Mouse (Mus musculus) midbrain, embryonic 12.5 days (tissue): ENCODE measurements around the gene Cpt1b. TPM values are rescaled to one million over a fixed set of nuclear protein-coding genes. Genes with fewer than 3 reads are reported as not detected.
"Not testable (repeated sequence)": the region's sequence is repeated elsewhere in the genome, so short reads cannot be mapped to it uniquely, and the experiment has no call there.

Source experiments
- ATAC-seq: fragments of 200-750 bp; cut with Nextera tagmentation; 2 replicates; pipeline ENCODE4 v1.8.0; 2017; ENCODE audit warnings: low read depth, moderate TSS enrichment, moderate library complexity; ENCODE audit not compliant: low FRiP score
- H3K27ac ChIP-seq: fragments of 300-500 bp; sonication (generic); replicated peaks from 2 replicates; pipeline ENCODE4 v1.5.1; 2016; ENCODE audit warnings: mild to moderate bottlenecking
- H3K27me3 ChIP-seq: fragments of 300-500 bp; sonication (generic); 2 replicates; pipeline ENCODE4 v1.6.1; 2016; ENCODE audit warnings: mild to moderate bottlenecking
- H3K36me3 ChIP-seq: fragments of 300-500 bp; sonication (generic); 2 replicates; pipeline ENCODE4 v1.6.1; 2016
- H3K4me1 ChIP-seq: fragments of 300-500 bp; sonication (generic); 2 replicates; pipeline ENCODE4 v1.6.1; 2016
- H3K4me2 ChIP-seq: fragments of 300-500 bp; sonication (generic); replicated peaks from 2 replicates; pipeline ENCODE4 v1.6.1; 2016; ENCODE audit warnings: mild to moderate bottlenecking, moderate library complexity
- H3K4me3 ChIP-seq: fragments of 300-500 bp; sonication (generic); 2 replicates; pipeline ENCODE4 v1.5.1; 2016; ENCODE audit warnings: mild to moderate bottlenecking
- H3K9ac ChIP-seq: fragments of 300-500 bp; sonication (generic); replicated peaks from 2 replicates; pipeline ENCODE4 v1.6.1; 2016; ENCODE audit warnings: mild to moderate bottlenecking, moderate library complexity
- H3K9me3 ChIP-seq: fragments of 300-500 bp; sonication (generic); 2 replicates; pipeline ENCODE4 v1.6.1; 2016; ENCODE audit warnings: mild to moderate bottlenecking
- WGBS: fragments of 180-500 bp; shearing (Covaris S2); methylation state at CpG from one replicate; pipeline ENCODE4 v1.1.7; 2016; 5-methylcytosine and 5-hydroxymethylcytosine counted together
- polyA plus RNA-seq: library from polyadenylated mRNA; unstranded; fragments of >200 nt; fragmentation: Nextera tagmentation; extraction: Ambion mirVana; gene quantifications from 2 replicates; pipeline ENCODE4 v1.2.1, GENCODE M21; 2016

Gene Cpt1b
- polyA plus RNA-seq, 1 experiment from 2014 or later, result 1.1 TPM

DNA sequence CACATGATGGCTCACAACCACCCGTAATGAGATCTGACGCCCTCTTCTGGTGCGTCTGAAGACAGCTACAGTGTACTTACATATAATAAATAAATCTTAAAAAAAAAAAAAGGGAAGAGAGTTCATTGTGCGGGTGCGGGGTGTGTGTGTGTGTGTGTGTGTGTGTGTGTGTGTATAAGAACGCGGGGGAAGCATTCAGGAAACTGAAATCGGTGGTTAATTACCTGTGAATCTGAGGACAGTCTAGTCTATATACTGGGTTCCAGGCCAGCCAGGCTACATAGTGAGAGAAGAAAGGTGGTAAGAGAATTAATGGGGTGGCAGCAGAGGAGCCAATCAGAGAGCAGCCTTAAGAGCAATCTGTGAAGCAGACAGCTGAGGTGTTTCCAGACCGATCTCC, 5.1 kb upstream of the Cpt1b start:
- H3K27ac ChIP-seq, H3K4me1 ChIP-seq, H3K4me3 ChIP-seq, H3K27me3 ChIP-seq, H3K4me2 ChIP-seq, H3K9ac ChIP-seq, ATAC-seq, H3K9me3 ChIP-seq: not testable (repeated sequence)
- 84% methylated on average over 9 of the region's 9 CpGs for WGBS
- peaks cover 23% of the 10 kb centered on the region for H3K36me3 ChIP-seq

- no peak for ATAC-seq
- Histone ChIP-seq H3K36me3 (peaks cover 27% of the 10 kb centered on the region), H3K4me1 (peaks cover 9% of the 10 kb centered on the region), H3K9me3 (no peaks in the 10 kb centered on the region), H3K9ac (peak overlapping the region; percentile 80; the same call in 1 of the 2 replicates), H3K27ac (peak overlapping the region; percentile 94), H3K27me3 (0 out of 2 replicates have a peak, but pooled peaks cover 10% of the 10 kb centered on the region), H3K4me3 (peak overlapping the region; percentile 67), H3K4me2 (peak overlapping the region; percentile 79)
- WGBS, result 49% methylated on average over 6 of the region's 6 CpGs
These were observed 4.7 kb upstream of the Cpt1b start for GRCm38 (mm10) chr15:89430341-89430740.

DNA sequence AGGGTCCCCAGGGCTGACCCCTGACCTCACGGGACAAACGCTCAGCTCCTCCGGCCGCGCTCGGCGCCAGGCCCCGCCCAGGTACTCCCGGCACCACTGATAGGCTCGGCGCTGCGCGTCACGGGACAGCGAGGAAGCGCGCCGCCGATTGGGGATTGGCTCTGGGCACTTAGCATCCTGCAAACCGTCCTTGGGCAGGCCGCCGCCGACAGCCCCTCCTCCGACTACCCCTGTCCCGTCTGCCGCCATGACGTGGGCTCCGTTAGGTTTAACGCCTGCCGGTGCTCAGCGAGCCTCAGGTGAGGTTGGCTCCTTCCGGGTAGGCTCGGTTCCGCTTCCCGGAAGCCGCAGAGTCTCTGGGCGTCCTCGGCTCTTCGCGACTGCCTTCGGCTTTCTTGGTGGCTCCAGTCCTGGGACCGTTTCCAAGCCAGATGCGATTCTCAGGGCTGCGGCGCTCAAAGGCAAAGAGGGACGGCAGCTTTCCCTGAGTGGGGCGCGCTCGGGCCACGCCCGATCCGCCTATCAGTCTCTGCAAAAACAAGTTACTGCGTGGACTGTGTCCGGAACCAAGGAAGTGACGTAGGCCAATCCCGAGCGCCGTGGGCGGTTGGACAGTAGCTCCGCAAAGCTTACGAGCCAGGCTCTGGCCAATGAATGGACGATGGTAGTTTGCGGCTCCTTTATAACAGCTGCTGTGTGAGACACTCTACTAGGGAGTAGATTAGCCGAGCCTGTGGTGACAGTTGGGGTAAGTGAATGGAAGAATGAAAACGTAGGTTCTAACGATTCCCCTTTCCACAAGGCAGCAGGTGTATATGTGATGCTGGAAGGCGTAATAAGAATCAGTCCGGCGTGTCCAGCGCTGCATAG, 3.9 kb upstream of the Cpt1b start, which contains the start of the genes C730034F03Rik, Gm44502 and Chkb:
Gene C730034F03Rik (plus strand): TSS at position 238 of the 870 bp plus-strand sequence.
Gene Gm44502 (minus strand): TSS at position 345 of the 870 bp plus-strand sequence.
Gene Chkb (minus strand): TSS at position 557 of the 870 bp plus-strand sequence.
- Histone ChIP-seq H3K9ac (peak within 1 kb of the TSS; percentile 80), H3K4me2 (peak within 1 kb of the TSS; percentile 79), H3K4me1 (peaks cover 9% of the 10 kb centered on the region), H3K9me3 (no peaks in the 10 kb centered on the region), H3K27me3 (0 out of 2 replicates have a peak, but pooled peaks cover 10% of the 10 kb centered on the region), H3K27ac (peak within 1 kb of the TSS; percentile 94), H3K4me3 (peak within 1 kb of the TSS; percentile 67), H3K36me3 (peaks cover 27% of the 10 kb centered on the region)
- ATAC-seq, result peak; percentile 95
- WGBS, result under 1% methylated on average over 70 of the region's 70 CpGs

DNA sequence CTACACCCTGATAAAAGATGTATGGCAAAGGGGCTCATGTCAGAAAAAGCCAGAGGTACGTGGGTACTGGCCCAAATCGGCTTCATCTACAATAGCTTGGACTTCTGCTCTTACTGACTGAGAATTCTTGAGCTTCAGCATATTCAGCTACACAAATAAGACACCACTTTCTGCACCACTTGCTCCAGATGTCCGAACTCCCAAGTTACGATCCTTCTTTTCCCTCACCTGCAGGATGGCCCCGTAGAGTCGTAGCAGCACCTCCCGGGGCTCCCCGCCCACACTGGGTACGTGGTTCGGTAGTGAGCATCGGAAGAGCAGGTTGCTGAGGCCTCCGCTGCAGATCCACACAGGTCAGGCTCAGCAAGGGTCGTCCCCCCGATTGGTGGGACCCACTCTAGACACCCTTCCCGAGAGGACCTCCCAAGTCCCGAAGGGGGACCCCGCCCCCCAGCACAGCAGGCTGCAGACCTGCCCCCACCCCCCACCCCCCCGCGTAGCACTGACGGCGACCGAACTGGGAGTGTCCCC, 3.2 kb upstream of the Cpt1b start:
- Histone ChIP-seq H3K27me3 (0 out of 2 replicates have a peak, but pooled peaks cover 10% of the 10 kb centered on the region), H3K9ac (peak overlapping the region; percentile 80)
- WGBS, result 5% methylated on average over 21 of the region's 22 CpGs

DNA sequence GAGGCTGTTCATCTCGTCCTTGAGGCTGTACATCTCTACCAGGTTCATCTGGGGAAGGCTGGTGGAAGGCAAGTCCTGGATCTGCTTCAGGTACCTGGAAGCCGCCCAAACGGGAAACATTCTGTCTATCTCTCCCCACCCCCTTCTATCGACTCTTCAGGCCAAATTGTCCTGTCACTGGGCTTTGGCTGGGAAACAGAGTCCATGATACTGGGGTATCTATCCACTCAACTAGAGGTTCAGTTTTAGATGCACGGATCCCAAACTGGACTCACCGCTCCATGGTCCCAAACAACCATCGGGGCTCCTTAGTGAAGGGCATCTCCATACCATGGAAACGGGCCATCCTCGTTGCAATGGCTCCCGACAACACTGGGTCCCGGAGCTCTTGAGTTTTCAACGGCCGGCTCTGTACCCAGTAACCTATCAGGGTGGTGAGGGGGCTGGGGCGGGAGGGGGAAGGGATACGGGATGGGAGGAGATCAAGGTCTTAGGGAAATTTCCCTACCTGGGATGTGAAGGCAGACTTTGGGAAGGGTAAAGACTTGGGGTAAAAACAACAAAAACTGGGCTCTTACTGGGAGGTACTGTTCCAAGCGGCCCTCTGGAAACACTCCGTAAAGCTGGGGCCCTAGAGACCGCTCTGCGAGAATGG, 2.6 kb upstream of the Cpt1b start:
- no peak for ATAC-seq
- Histone ChIP-seq H3K9ac (peak overlapping the region; percentile 80; the same call in 1 of the 2 replicates), H3K27ac (no peak overlapping the region), H3K27me3 (0 out of 2 replicates have a peak, but pooled peaks cover 10% of the 10 kb centered on the region), H3K36me3 (peaks cover 27% of the 10 kb centered on the region), H3K4me1 (peaks cover 9% of the 10 kb centered on the region), H3K4me3 (peak overlapping the region; percentile 67), H3K9me3 (no peaks in the 10 kb centered on the region), H3K4me2 (peak overlapping the region; percentile 79)
- WGBS, result 85% methylated on average over 19 of the region's 19 CpGs

More for the DNA sequence above, 3.2 kb upstream of the Cpt1b start:
- Histone ChIP-seq H3K4me1 (peaks cover 9% of the 10 kb centered on the region), H3K27ac (peak overlapping the region; percentile 94), H3K4me2 (peak overlapping the region; percentile 79), H3K4me3 (peak overlapping the region; percentile 67), H3K36me3 (peaks cover 27% of the 10 kb centered on the region), H3K9me3 (no peaks in the 10 kb centered on the region)
- ATAC-seq, result peak; percentile 66

- Histone ChIP-seq H3K27me3 (0 out of 2 replicates have a peak, but pooled peaks cover 10% of the 10 kb centered on the region), H3K9ac (no peak overlapping the region), H3K27ac (no peak overlapping the region), H3K4me3 (no peak overlapping the region), H3K9me3 (no peaks in the 10 kb centered on the region), H3K4me2 (no peak overlapping the region), H3K36me3 (peaks cover 27% of the 10 kb centered on the region), H3K4me1 (peaks cover 9% of the 10 kb centered on the region)
- 92% methylated on average over 10 of the region's 10 CpGs for WGBS
- no peak for ATAC-seq
These were observed 1.1 kb upstream of the Cpt1b start for GRCm38 (mm10) chr15:89426716-89427115.

- ATAC-seq, result no peak
- no peak overlapping the region for H3K4me2 ChIP-seq
- 90% methylated on average over 8 of the region's 8 CpGs for WGBS
- H3K36me3 ChIP-seq, result peaks cover 37% of the 10 kb centered on the region
- H3K4me3 ChIP-seq, result no peak overlapping the region
- no peak overlapping the region for H3K27ac ChIP-seq
- peaks cover 9% of the 10 kb centered on the region for H3K4me1 ChIP-seq
- H3K9me3 ChIP-seq, result no peaks in the 10 kb centered on the region
- no peak overlapping the region for H3K9ac ChIP-seq
- 0 out of 2 replicates have a peak, but pooled peaks cover 10% of the 10 kb centered on the region for H3K27me3 ChIP-seq
These were observed 1.0 kb downstream of the Cpt1b start for GRCm38 (mm10) chr15:89424621-89425020.

DNA sequence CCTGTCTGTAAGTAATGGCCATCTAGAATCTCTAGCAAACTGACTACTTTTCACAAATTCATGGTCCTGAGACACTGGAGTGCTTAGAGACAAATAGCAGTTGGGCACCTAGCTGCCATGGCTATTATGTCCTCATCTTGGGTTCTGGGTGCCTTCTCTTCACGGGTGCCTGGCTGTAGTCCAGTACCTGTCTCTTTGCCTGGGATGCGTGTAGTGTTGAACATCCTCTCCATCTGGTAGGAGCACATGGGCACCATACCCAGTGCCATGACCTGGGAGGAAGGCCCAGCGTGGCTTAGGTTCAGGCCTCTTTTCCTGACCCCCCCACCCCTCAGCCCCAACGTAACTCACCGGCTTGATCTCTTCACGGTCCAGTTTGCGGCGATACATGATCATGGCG, 3.7 kb downstream of the Cpt1b start:
- 96% methylated on average over 9 of the region's 9 CpGs for WGBS
- H3K36me3 ChIP-seq, result peaks cover 47% of the 10 kb centered on the region
- no peaks in the 10 kb centered on the region for H3K9me3 ChIP-seq
- H3K4me2 ChIP-seq, result no peak overlapping the region
- H3K27ac ChIP-seq, result no peak overlapping the region
- no peak overlapping the region for H3K4me3 ChIP-seq
- H3K27me3 ChIP-seq, result 0 out of 2 replicates have a peak, but pooled peaks cover 10% of the 10 kb centered on the region
- no peaks in the 10 kb centered on the region; the same call in 1 of the 2 replicates for H3K4me1 ChIP-seq
- H3K9ac ChIP-seq, result no peak overlapping the region
- no peak for ATAC-seq

DNA sequence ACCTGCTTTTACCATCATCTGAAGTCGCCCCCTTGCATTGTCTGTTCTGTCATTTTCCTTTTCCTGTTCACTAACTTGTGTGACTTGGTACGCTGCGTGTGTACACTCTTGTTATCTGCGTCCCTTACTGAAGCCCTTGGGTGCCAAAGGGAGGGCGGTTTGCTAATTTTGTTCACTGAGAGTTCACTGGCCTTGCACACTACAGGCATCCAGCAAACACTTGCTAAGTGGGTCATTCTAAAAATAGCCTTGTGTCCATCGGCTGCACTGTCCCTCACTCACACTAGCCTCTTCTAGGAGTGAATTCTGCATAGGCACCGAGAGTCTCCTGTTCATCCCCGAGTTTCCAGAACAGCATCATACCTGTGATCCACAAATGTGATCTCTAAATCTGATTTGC, 10.4 kb downstream of the Cpt1b start:
- no peak overlapping the region for H3K4me3 ChIP-seq

DNA sequence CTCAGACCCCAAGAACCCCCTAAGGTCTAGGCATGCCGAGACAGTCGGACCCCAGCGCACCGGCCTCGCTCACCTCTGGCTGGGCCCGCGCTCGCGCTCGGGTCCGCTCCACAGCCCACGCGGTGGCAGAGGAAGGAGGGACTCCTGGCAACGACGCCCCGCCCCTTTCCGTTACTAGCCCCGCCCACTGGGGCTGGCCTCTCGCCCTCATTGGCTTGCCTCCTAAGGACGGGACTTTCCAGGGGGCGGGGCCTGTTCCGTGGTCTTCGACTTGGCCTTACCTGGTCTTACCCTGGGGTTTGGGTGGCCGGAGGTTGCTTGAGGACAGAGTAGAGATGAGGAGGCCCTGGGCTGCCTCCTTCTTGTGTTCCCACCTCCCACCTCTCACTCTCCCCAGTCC, 15.5 kb downstream of the Cpt1b start, which contains the start of gene Syce3:
Gene Syce3 (minus strand): TSS at position 386 of the 400 bp plus-strand sequence.
- Histone ChIP-seq H3K27me3 (no peaks in the 10 kb centered on the region), H3K9me3 (peaks cover 10% of the 10 kb centered on the region), H3K4me3 (no peak within 1 kb of the TSS), H3K27ac (no peak within 1 kb of the TSS), H3K4me1 (no peaks in the 10 kb centered on the region), H3K9ac (no peak within 1 kb of the TSS), H3K36me3 (no peaks in the 10 kb centered on the region), H3K4me2 (no peak within 1 kb of the TSS)
- WGBS, result 84% methylated on average over 24 of the region's 24 CpGs
- no peak for ATAC-seq

More for the DNA sequence above, 10.4 kb downstream of the Cpt1b start:
- Histone ChIP-seq H3K27me3 (no peaks in the 10 kb centered on the region), H3K27ac (no peak overlapping the region), H3K4me1 (no peaks in the 10 kb centered on the region), H3K36me3 (peaks cover 28% of the 10 kb centered on the region), H3K4me2 (no peak overlapping the region), H3K9me3 (no peaks in the 10 kb centered on the region), H3K9ac (no peak overlapping the region)
- 91% methylated on average over 8 of the region's 8 CpGs for WGBS
- no peak for ATAC-seq

DNA sequence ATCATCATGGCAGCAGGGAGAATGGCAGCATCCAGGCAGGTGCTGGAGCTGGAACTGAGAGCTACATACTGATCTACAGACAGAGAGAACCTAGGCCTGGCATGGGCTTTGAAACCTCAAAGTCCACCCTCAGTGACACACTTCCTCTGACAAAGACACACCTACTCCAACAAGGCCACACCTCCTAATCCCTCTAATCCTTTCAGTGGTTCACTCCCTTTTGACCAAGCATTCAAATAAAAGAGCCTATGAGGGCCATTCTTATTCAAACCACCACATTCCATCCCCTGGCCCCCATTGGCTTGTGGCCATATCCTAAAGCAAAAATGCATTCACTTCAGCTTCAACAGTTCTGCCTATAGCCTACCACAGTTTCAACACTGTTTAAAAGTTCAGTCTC, 19.0 kb downstream of the Cpt1b start:
- no peak for ATAC-seq
- H3K36me3 ChIP-seq, result no peaks in the 10 kb centered on the region

More for the DNA sequence above, 19.0 kb downstream of the Cpt1b start:
- peaks cover 10% of the 10 kb centered on the region for H3K9me3 ChIP-seq
- no peak overlapping the region for H3K4me2 ChIP-seq
- H3K27ac ChIP-seq, result no peak overlapping the region
- H3K9ac ChIP-seq, result no peak overlapping the region
- H3K4me3 ChIP-seq, result no peak overlapping the region
- no peaks in the 10 kb centered on the region for H3K27me3 ChIP-seq
- no peaks in the 10 kb centered on the region for H3K4me1 ChIP-seq
